Mouse (Mus musculus): ENCODE data around the gene Pip4k2a. TPM values are rescaled to one million over a fixed set of nuclear protein-coding genes. Genes with fewer than 3 reads are reported as not detected.

Pip4k2a gene
- total and polyA plus RNA-seq, 3 experiments = 4.3 to 7.6 (median 6.5) TPM

GRCm38 (mm10) chr2:18919797-18920354, 78.0 kb downstream of the Pip4k2a start:
- WGBS = 83% methylated on average over 5 of the region's 5 CpGs
- Histone ChIP-seq H3K27me3 (ENCODE audit: control insufficient read depth, insufficient read depth, low read length) (no peaks in the 10 kb centered on the region), H3K79me2 (replicated peaks; ENCODE audit: control insufficient read depth, insufficient read depth, low read length) (no peaks in the 10 kb centered on the region), H3K4me3 (no peak overlapping the region), H3K4me1 (ENCODE audit: control insufficient read depth, insufficient read depth, low read length) (peaks cover 6% of the 10 kb centered on the region), H3K27ac (no peak overlapping the region), H3K36me3 (ENCODE audit: control insufficient read depth, insufficient read depth, low read length) (no peaks in the 10 kb centered on the region), H3K9ac (ENCODE audit: low read depth, low read length) (no peak overlapping the region)
- DNase-seq = no peak
- intact Hi-C loops (cut with DNase I) = no loop called here
- TF ChIP-seq CTCF (IDR thresholded peaks at IDR 0.05) (no peak), EP300 (IDR thresholded peaks at IDR 0.05; ENCODE audit: insufficient read depth, low read depth, low read length) (no peak), POLR2A (IDR thresholded peaks at IDR 0.05; ENCODE audit: insufficient read depth, low read depth, low read length) (no peak)

- Histone ChIP-seq H3K36me3 (ENCODE audit: control insufficient read depth, insufficient read depth, low read length) (no peaks in the 10 kb centered on the region), H3K27me3 (ENCODE audit: control insufficient read depth, insufficient read depth, low read length) (no peaks in the 10 kb centered on the region), H3K4me1 (ENCODE audit: control insufficient read depth, insufficient read depth, low read length) (peaks cover 6% of the 10 kb centered on the region), H3K9ac (ENCODE audit: low read depth, low read length) (no peak overlapping the region), H3K4me3 (no peak overlapping the region), H3K79me2 (replicated peaks; ENCODE audit: control insufficient read depth, insufficient read depth, low read length) (no peaks in the 10 kb centered on the region), H3K27ac (no peak overlapping the region)
- no peak for DNase-seq
- WGBS = 94% methylated on average over 2 of the region's 2 CpGs
- TF ChIP-seq POLR2A (IDR thresholded peaks at IDR 0.05; ENCODE audit: insufficient read depth, low read depth, low read length) (no peak), CTCF (IDR thresholded peaks at IDR 0.05) (no peak), EP300 (IDR thresholded peaks at IDR 0.05; ENCODE audit: insufficient read depth, low read depth, low read length) (no peak)
- intact Hi-C loops (cut with DNase I) = no loop called here
These were observed 80.1 kb downstream of the Pip4k2a start for GRCm38 (mm10) chr2:18917838-18918237.

GRCm38 (mm10) chr2:18917380-18917750, 80.6 kb downstream of the Pip4k2a start:
- Histone ChIP-seq H3K4me3 (no peak overlapping the region), H3K27ac (no peak overlapping the region), H3K36me3 (ENCODE audit: control insufficient read depth, insufficient read depth, low read length) (no peaks in the 10 kb centered on the region), H3K4me1 (ENCODE audit: control insufficient read depth, insufficient read depth, low read length) (peaks cover 6% of the 10 kb centered on the region), H3K79me2 (replicated peaks; ENCODE audit: control insufficient read depth, insufficient read depth, low read length) (no peaks in the 10 kb centered on the region), H3K9ac (ENCODE audit: low read depth, low read length) (no peak overlapping the region), H3K27me3 (ENCODE audit: control insufficient read depth, insufficient read depth, low read length) (no peaks in the 10 kb centered on the region)
- intact Hi-C loops (cut with DNase I) = no loop called here
- DNase-seq = no peak
- TF ChIP-seq EP300 (IDR thresholded peaks at IDR 0.05; ENCODE audit: insufficient read depth, low read depth, low read length) = no peak
- no peak for TF ChIP-seq CTCF (IDR thresholded peaks at IDR 0.05)
- TF ChIP-seq POLR2A (IDR thresholded peaks at IDR 0.05; ENCODE audit: insufficient read depth, low read depth, low read length) = no peak
- WGBS = 74% methylated on average over 1 of the region's 1 CpGs

GRCm38 (mm10) chr2:18916615-18917379, 81.1 kb downstream of the Pip4k2a start:
- Histone ChIP-seq H3K9ac (ENCODE audit: low read depth, low read length) (no peak overlapping the region), H3K4me1 (ENCODE audit: control insufficient read depth, insufficient read depth, low read length) (peaks cover 6% of the 10 kb centered on the region), H3K27me3 (ENCODE audit: control insufficient read depth, insufficient read depth, low read length) (no peaks in the 10 kb centered on the region), H3K27ac (no peak overlapping the region), H3K36me3 (ENCODE audit: control insufficient read depth, insufficient read depth, low read length) (no peaks in the 10 kb centered on the region), H3K4me3 (no peak overlapping the region), H3K79me2 (replicated peaks; ENCODE audit: control insufficient read depth, insufficient read depth, low read length) (no peaks in the 10 kb centered on the region)
- intact Hi-C loops (cut with DNase I) = no loop called here
- DNase-seq = no peak
- TF ChIP-seq EP300 (IDR thresholded peaks at IDR 0.05; ENCODE audit: insufficient read depth, low read depth, low read length) (no peak), CTCF (IDR thresholded peaks at IDR 0.05) (no peak), POLR2A (IDR thresholded peaks at IDR 0.05; ENCODE audit: insufficient read depth, low read depth, low read length) (no peak)
- WGBS = 78% methylated on average over 14 of the region's 14 CpGs

GRCm38 (mm10) chr2:18916042-18916407, 81.9 kb downstream of the Pip4k2a start:
- no peak overlapping the region for H3K9ac ChIP-seq (ENCODE audit: low read depth, low read length)
- 54% methylated on average over 2 of the region's 2 CpGs for WGBS
- H3K4me1 ChIP-seq (ENCODE audit: control insufficient read depth, insufficient read depth, low read length) = peaks cover 6% of the 10 kb centered on the region
- H3K79me2 ChIP-seq (replicated peaks; ENCODE audit: control insufficient read depth, insufficient read depth, low read length) = no peaks in the 10 kb centered on the region
- intact Hi-C loops (cut with DNase I) = no loop called here
- no peak overlapping the region for H3K4me3 ChIP-seq
- H3K27me3 ChIP-seq (ENCODE audit: control insufficient read depth, insufficient read depth, low read length) = no peaks in the 10 kb centered on the region
- H3K36me3 ChIP-seq (ENCODE audit: control insufficient read depth, insufficient read depth, low read length) = no peaks in the 10 kb centered on the region
- DNase-seq = no peak
- TF ChIP-seq CTCF (IDR thresholded peaks at IDR 0.05) (no peak), EP300 (IDR thresholded peaks at IDR 0.05; ENCODE audit: insufficient read depth, low read depth, low read length) (no peak), POLR2A (IDR thresholded peaks at IDR 0.05; ENCODE audit: insufficient read depth, low read depth, low read length) (no peak)
- no peak overlapping the region for H3K27ac ChIP-seq

GRCm38 (mm10) chr2:18915372-18916041, 82.4 kb downstream of the Pip4k2a start:
- no peak for DNase-seq
- no peaks in the 10 kb centered on the region for H3K27me3 ChIP-seq (ENCODE audit: control insufficient read depth, insufficient read depth, low read length)
- H3K79me2 ChIP-seq (replicated peaks; ENCODE audit: control insufficient read depth, insufficient read depth, low read length) = no peaks in the 10 kb centered on the region
- no peak overlapping the region for H3K4me3 ChIP-seq
- TF ChIP-seq POLR2A (IDR thresholded peaks at IDR 0.05; ENCODE audit: insufficient read depth, low read depth, low read length) (no peak), EP300 (IDR thresholded peaks at IDR 0.05; ENCODE audit: insufficient read depth, low read depth, low read length) (no peak), CTCF (IDR thresholded peaks at IDR 0.05) (no peak)
- H3K4me1 ChIP-seq (ENCODE audit: control insufficient read depth, insufficient read depth, low read length) = peaks cover 6% of the 10 kb centered on the region
- intact Hi-C loops (cut with DNase I) = loop anchor here (2.0 kb wide), 1 partner anchor 15 kb away; no protein-coding TSS in a partner anchor
- WGBS = 56% methylated on average over 9 of the region's 9 CpGs
- H3K9ac ChIP-seq (ENCODE audit: low read depth, low read length) = no peak overlapping the region
- no peaks in the 10 kb centered on the region for H3K36me3 ChIP-seq (ENCODE audit: control insufficient read depth, insufficient read depth, low read length)
- no peak overlapping the region for H3K27ac ChIP-seq

All from heart, adult 2 months (tissue).